Mouse (Mus musculus) liver, embryonic 14 days (tissue): Measurements from ENCODE around the gene Taar9. TPM values are rescaled to one million over a fixed set of nuclear protein-coding genes. Genes with fewer than 3 reads are reported as not detected.

Experiments
- polyA plus RNA-seq: library from polyadenylated mRNA; depleted of rRNA; stranded (reverse); fragments of >200 nt; gene quantifications from 2 replicates; pipeline ENCODE4 v1.2.3, GENCODE M21; 2012; rRNA removed

The Taar9 gene
- polyA plus RNA-seq: not detected in 2 replicates

GRCm38 (mm10) chr10:24109434-24109833 lies at the start of gene Taar9:
Gene Taar9, minus strand, starts transcription at chr10:24109534.

DNA sequence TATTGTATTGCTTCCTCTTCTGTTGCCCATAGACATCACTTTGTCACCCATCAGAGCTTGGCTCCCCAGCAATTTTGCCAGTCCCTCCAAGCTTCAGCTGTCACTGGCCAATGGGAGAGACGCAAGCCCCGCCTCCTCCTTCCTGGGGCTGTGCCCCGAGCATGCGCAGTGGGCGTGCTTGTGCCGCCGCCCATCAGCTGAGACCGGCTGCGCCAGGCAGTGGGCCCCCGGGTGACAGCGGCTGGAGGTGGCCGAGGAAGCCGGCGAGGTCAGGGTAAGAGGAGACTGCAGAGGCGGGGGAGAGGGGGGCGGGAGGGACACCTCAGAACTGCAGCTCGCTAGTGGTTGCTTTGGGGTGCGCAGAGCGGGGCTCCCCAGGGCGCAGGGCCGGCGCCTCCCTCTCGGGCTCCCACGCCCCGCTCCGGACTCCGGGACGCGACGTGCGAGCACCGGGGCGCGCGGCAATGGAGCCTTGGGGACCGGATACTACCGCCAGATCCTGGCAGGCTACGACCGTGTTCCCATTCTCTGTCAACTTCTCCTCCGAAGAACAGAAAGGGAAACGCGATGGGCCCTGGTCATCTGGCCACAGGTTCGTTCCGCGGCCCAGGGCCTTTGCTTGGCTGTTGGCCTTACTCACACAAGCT lies 39.9 kb upstream of the Taar9 start, which contains the start of gene Stx7:
Gene Stx7, plus strand, starts transcription at position 168 of the 647 bp plus-strand sequence.

GRCm38 (mm10) chr10:24101812-24102211 lies 7.5 kb downstream of the Taar9 start, which contains the start of gene Taar8c:
Gene Taar8c, minus strand, starts transcription at chr10:24101912.

GRCm38 (mm10) chr10:24092194-24092593 lies 17.1 kb downstream of the Taar9 start, which contains the start of gene Taar8b:
Gene Taar8b, minus strand, starts transcription at chr10:24092294.

GRCm38 (mm10) chr10:24076200-24076599 lies 33.1 kb downstream of the Taar9 start, which contains the start of gene Taar8a:
Gene Taar8a, plus strand, starts transcription at chr10:24076500.

Other genes starting within 250 kb of the Taar9 start
- 0.80 and 1.0 TPM in 2 replicates for gene Vnn1, start 214.8 kb downstream of the Taar9 start, polyA plus RNA-seq
- not detected in 2 replicates for gene Taar1, start 189.2 kb downstream of the Taar9 start, polyA plus RNA-seq
- gene Taar2, start 171.0 kb downstream of the Taar9 start, polyA plus RNA-seq: not detected in 2 replicates
- not detected in 2 replicates for gene Taar3, start 160.0 kb downstream of the Taar9 start, polyA plus RNA-seq
- not detected in 2 replicates for gene Taar4, start 149.0 kb downstream of the Taar9 start, polyA plus RNA-seq
- gene Taar5, start 138.8 kb downstream of the Taar9 start, polyA plus RNA-seq: not detected in 2 replicates
- gene Taar6, start 123.9 kb downstream of the Taar9 start, polyA plus RNA-seq: not detected in 2 replicates
- not detected in 2 replicates for gene Taar7a, start 116.1 kb downstream of the Taar9 start, polyA plus RNA-seq
- not detected in 2 replicates for gene Taar7b, start 109.6 kb downstream of the Taar9 start, polyA plus RNA-seq
- not detected in 2 replicates for gene Taar7d, start 82.3 kb downstream of the Taar9 start, polyA plus RNA-seq
- gene Taar7e, start 71.9 kb downstream of the Taar9 start, polyA plus RNA-seq: not detected in 2 replicates
- gene Taar7f, start 60.0 kb downstream of the Taar9 start, polyA plus RNA-seq: not detected in 2 replicates
- not detected in 2 replicates for gene Taar8a, start 33.0 kb downstream of the Taar9 start, polyA plus RNA-seq
- gene Taar8b, start 17.2 kb downstream of the Taar9 start, polyA plus RNA-seq: not detected in 2 replicates
- gene Taar8c, start 7.6 kb downstream of the Taar9 start, polyA plus RNA-seq: not detected in 2 replicates
- 11.8 and 15.5 TPM in 2 replicates for gene Stx7, start 39.8 kb upstream of the Taar9 start, polyA plus RNA-seq
- gene Moxd1, start 114.0 kb upstream of the Taar9 start, polyA plus RNA-seq: 0.10 and 0.21 TPM in 2 replicates